Mouse (Mus musculus): ENCODE data around the gene Ccdc85a. TPM values are rescaled to one million over a fixed set of nuclear protein-coding genes. Genes with fewer than 3 reads are reported as not detected.

The Ccdc85a gene
- polyA plus RNA-seq (2012; rRNA removed) (1.6 and 1.8 TPM in 2 replicates), polyA plus RNA-seq (2014; fragmentation: Nextera tagmentation; extraction: Ambion mirVana) (2.6 and 3.0 TPM in 2 replicates)

- Histone ChIP-seq H3K36me3 (ENCODE audit: control insufficient read depth, insufficient read depth, low read length) (no peaks in the 10 kb centered on the region), H3K9me3 (ENCODE audit: control insufficient read depth, low read length) (no peaks in the 10 kb centered on the region), H3K4me3 (replicated peaks; ENCODE audit: low read length) (peak within 1 kb of the TSS; percentile 52), H3K9ac (ENCODE audit: low read depth, low read length, severe bottlenecking) (peak within 1 kb of the TSS; percentile 46), H3K27ac (replicated peaks; ENCODE audit: low read depth, low read length) (no peak within 1 kb of the TSS), H3K27me3 (ENCODE audit: control insufficient read depth, insufficient read depth, low read length) (peaks cover 17% of the 10 kb centered on the region), H3K4me2 (replicated peaks; ENCODE audit: low read depth, low read length, severe bottlenecking) (peak within 1 kb of the TSS; percentile 93), H3K4me1 (ENCODE audit: control insufficient read depth, insufficient read depth, low read length) (0 out of 2 replicates have a peak, but pooled peaks cover 4% of the 10 kb centered on the region)
- DNase-seq (ENCODE audit: low spot score) (peak; percentile 81), ATAC-seq (ENCODE audit: low FRiP score, low read depth) (peak; percentile 89)
- WGBS = 0% methylated on average over 22 of the region's 25 CpGs
- TF ChIP-seq POLR2A (IDR thresholded peaks at IDR 0.05; ENCODE audit: borderline replicate concordance, extremely low read depth, insufficient read depth, insufficient read length) = no peak
Observed at GRCm38 (mm10) chr11:28583911-28584434, at the start of gene Ccdc85a. Ccdc85a (minus strand) TSS chr11:28584324.

- Histone ChIP-seq H3K27ac (replicated peaks; ENCODE audit: low read depth, low read length) (no peak overlapping the region), H3K27me3 (ENCODE audit: control insufficient read depth, insufficient read depth, low read length) (no peaks in the 10 kb centered on the region), H3K4me1 (ENCODE audit: control insufficient read depth, insufficient read depth, low read length) (no peaks in the 10 kb centered on the region), H3K9ac (ENCODE audit: low read depth, low read length, severe bottlenecking) (no peak overlapping the region), H3K9me3 (ENCODE audit: control insufficient read depth, low read length) (no peaks in the 10 kb centered on the region), H3K36me3 (ENCODE audit: control insufficient read depth, insufficient read depth, low read length) (no peaks in the 10 kb centered on the region), H3K4me3 (replicated peaks; ENCODE audit: low read length) (no peak overlapping the region), H3K4me2 (replicated peaks; ENCODE audit: low read depth, low read length, severe bottlenecking) (no peak overlapping the region)
- WGBS = 44% methylated on average over 1 of the region's 1 CpGs
- ATAC-seq (ENCODE audit: low FRiP score, low read depth) = no peak
- no peak for DNase-seq (ENCODE audit: low spot score)
- no peak for TF ChIP-seq POLR2A (IDR thresholded peaks at IDR 0.05; ENCODE audit: borderline replicate concordance, extremely low read depth, insufficient read depth, insufficient read length)
Observed at GRCm38 (mm10) chr11:28633571-28634125, 49.5 kb upstream of the Ccdc85a start.

- H3K4me2 ChIP-seq (replicated peaks; ENCODE audit: low read depth, low read length, severe bottlenecking) = no peak overlapping the region
- no peak for TF ChIP-seq POLR2A (IDR thresholded peaks at IDR 0.05; ENCODE audit: borderline replicate concordance, extremely low read depth, insufficient read depth, insufficient read length)
- ATAC-seq (ENCODE audit: low FRiP score, low read depth) (no peak), DNase-seq (ENCODE audit: low spot score) (no peak)
- H3K9ac ChIP-seq (ENCODE audit: low read depth, low read length, severe bottlenecking) = no peak overlapping the region
- whole genome bisulfite sequencing = 97% methylated on average over 1 of the region's 1 CpGs
- no peaks in the 10 kb centered on the region for H3K36me3 ChIP-seq (ENCODE audit: control insufficient read depth, insufficient read depth, low read length)
- H3K4me3 ChIP-seq (replicated peaks; ENCODE audit: low read length) = no peak overlapping the region
- H3K9me3 ChIP-seq (ENCODE audit: control insufficient read depth, low read length) = no peaks in the 10 kb centered on the region
- H3K27ac ChIP-seq (replicated peaks; ENCODE audit: low read depth, low read length) = no peak overlapping the region
- no peaks in the 10 kb centered on the region for H3K27me3 ChIP-seq (ENCODE audit: control insufficient read depth, insufficient read depth, low read length)
- H3K4me1 ChIP-seq (ENCODE audit: control insufficient read depth, insufficient read depth, low read length) = no peaks in the 10 kb centered on the region
Observed at GRCm38 (mm10) chr11:28633093-28633492, 49.0 kb upstream of the Ccdc85a start.

GRCm38 (mm10) chr11:28630771-28631170 is 46.6 kb upstream of the Ccdc85a start:
- H3K36me3 ChIP-seq (ENCODE audit: control insufficient read depth, insufficient read depth, low read length) = no peaks in the 10 kb centered on the region
- WGBS = 76% methylated on average over 2 of the region's 2 CpGs
- H3K4me2 ChIP-seq (replicated peaks; ENCODE audit: low read depth, low read length, severe bottlenecking) = no peak overlapping the region
- no peaks in the 10 kb centered on the region for H3K9me3 ChIP-seq (ENCODE audit: control insufficient read depth, low read length)
- no peak overlapping the region for H3K4me3 ChIP-seq (replicated peaks; ENCODE audit: low read length)
- no peak overlapping the region for H3K27ac ChIP-seq (replicated peaks; ENCODE audit: low read depth, low read length)
- no peak for ATAC-seq (ENCODE audit: low FRiP score, low read depth)
- H3K27me3 ChIP-seq (ENCODE audit: control insufficient read depth, insufficient read depth, low read length) = no peaks in the 10 kb centered on the region
- H3K4me1 ChIP-seq (ENCODE audit: control insufficient read depth, insufficient read depth, low read length) = no peaks in the 10 kb centered on the region
- no peak overlapping the region for H3K9ac ChIP-seq (ENCODE audit: low read depth, low read length, severe bottlenecking)
- TF ChIP-seq POLR2A (IDR thresholded peaks at IDR 0.05; ENCODE audit: borderline replicate concordance, extremely low read depth, insufficient read depth, insufficient read length) = no peak
- DNase-seq (ENCODE audit: low spot score) = no peak

DNA sequence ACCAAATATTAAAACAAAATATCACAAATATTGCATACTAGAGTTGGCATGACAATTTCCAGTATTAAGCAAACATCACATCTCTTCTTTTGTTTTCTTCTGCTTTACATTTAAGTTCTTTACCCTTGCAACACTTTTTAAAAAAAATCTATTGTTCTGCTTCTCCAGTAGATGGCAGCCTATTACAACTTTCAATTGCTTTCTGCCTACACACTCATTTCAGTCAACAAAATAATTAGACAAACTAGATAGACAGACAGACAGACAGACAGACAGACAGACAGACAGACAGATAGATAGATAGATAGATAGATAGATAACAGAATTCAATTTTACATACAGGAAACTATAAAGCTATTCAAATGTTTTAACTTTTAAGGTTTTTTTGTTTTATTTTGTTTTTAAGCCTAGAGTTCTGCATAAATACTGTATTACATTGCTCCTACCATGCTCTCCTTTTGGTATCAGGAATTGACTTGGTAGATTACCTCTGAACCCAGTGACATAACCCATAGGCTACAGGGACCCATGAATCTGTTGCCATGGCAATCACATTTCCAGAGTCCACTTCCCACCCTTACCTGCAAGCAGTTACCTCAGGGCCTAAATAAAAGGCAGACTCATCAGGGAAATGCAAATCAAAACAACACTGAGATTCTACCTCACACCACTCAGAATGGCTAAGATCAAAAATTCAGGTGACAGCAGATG is 26.8 kb upstream of the Ccdc85a start:
- Histone ChIP-seq H3K9ac (ENCODE audit: low read depth, low read length, severe bottlenecking) (no peak overlapping the region), H3K36me3 (ENCODE audit: control insufficient read depth, insufficient read depth, low read length) (no peaks in the 10 kb centered on the region), H3K4me1 (ENCODE audit: control insufficient read depth, insufficient read depth, low read length) (no peaks in the 10 kb centered on the region), H3K9me3 (ENCODE audit: control insufficient read depth, low read length) (no peaks in the 10 kb centered on the region), H3K4me3 (replicated peaks; ENCODE audit: low read length) (no peak overlapping the region), H3K4me2 (replicated peaks; ENCODE audit: low read depth, low read length, severe bottlenecking) (no peak overlapping the region), H3K27me3 (ENCODE audit: control insufficient read depth, insufficient read depth, low read length) (no peaks in the 10 kb centered on the region), H3K27ac (replicated peaks; ENCODE audit: low read depth, low read length) (no peak overlapping the region)
- ATAC-seq (ENCODE audit: low FRiP score, low read depth) = no peak
- TF ChIP-seq POLR2A (IDR thresholded peaks at IDR 0.05; ENCODE audit: borderline replicate concordance, extremely low read depth, insufficient read depth, insufficient read length) = no peak
- peak; percentile 55 for DNase-seq (ENCODE audit: low spot score)

Measured in limb, embryonic 14.5 days (tissue).